Mouse (Mus musculus) midbrain, embryonic 15.5 days (tissue): Measurements from ENCODE around the gene Zbtb9. TPM values are rescaled to one million over a fixed set of nuclear protein-coding genes. Genes with fewer than 3 reads are reported as not detected.
A peak's percentile ranks its signal among the peaks of the same experiment; 100 is the strongest.

Source experiments
- ATAC-seq: fragments of 200-750 bp; cut with Nextera tagmentation; replicated peaks from 2 replicates; pipeline ENCODE4 v1.8.0; 2017; ENCODE audit warnings: moderate TSS enrichment
- H3K27ac ChIP-seq: fragments of 300-500 bp; sonication (generic); 2 replicates; pipeline ENCODE4 v1.5.1; 2015; ENCODE audit warnings: mild to moderate bottlenecking, inconsistent platforms
- H3K27me3 ChIP-seq: fragments of 300-500 bp; sonication (generic); replicated peaks from 2 replicates; pipeline ENCODE4 v1.6.1; 2015; ENCODE audit warnings: inconsistent platforms
- H3K36me3 ChIP-seq: fragments of 300-500 bp; sonication (generic); replicated peaks from 2 replicates; pipeline ENCODE4 v1.6.1; 2015; ENCODE audit warnings: inconsistent platforms
- H3K4me1 ChIP-seq: fragments of 300-500 bp; sonication (generic); 2 replicates; pipeline ENCODE4 v1.6.1; 2015; ENCODE audit warnings: inconsistent platforms
- H3K4me2 ChIP-seq: fragments of 300-500 bp; sonication (generic); 2 replicates; pipeline ENCODE4 v1.6.1; 2015; ENCODE audit warnings: inconsistent platforms, mild to moderate bottlenecking, moderate library complexity
- H3K4me3 ChIP-seq: fragments of 300-500 bp; sonication (generic); 2 replicates; pipeline ENCODE4 v1.5.1; 2015; ENCODE audit warnings: mild to moderate bottlenecking, inconsistent platforms
- H3K9ac ChIP-seq: fragments of 300-500 bp; sonication (generic); 2 replicates; pipeline ENCODE4 v1.6.1; 2015; ENCODE audit warnings: mild to moderate bottlenecking, inconsistent platforms
- H3K9me3 ChIP-seq: fragments of 300-500 bp; sonication (generic); 2 replicates; pipeline ENCODE4 v1.6.1; 2016; ENCODE audit warnings: inconsistent platforms
- WGBS: fragments of 180-500 bp; shearing (Covaris S2); methylation state at CpG from one replicate; pipeline ENCODE4 v1.1.7; 2015; ENCODE audit warnings: mixed read lengths; 5-methylcytosine and 5-hydroxymethylcytosine counted together
- polyA plus RNA-seq: library from polyadenylated mRNA; unstranded; fragments of >200 nt; fragmentation: Nextera tagmentation; extraction: Ambion mirVana; gene quantifications from 2 replicates; pipeline ENCODE4 v1.2.1, GENCODE M21; 2015

Zbtb9 gene
- polyA plus RNA-seq, 1 experiment from 2014 or later = 16.9 TPM

DNA sequence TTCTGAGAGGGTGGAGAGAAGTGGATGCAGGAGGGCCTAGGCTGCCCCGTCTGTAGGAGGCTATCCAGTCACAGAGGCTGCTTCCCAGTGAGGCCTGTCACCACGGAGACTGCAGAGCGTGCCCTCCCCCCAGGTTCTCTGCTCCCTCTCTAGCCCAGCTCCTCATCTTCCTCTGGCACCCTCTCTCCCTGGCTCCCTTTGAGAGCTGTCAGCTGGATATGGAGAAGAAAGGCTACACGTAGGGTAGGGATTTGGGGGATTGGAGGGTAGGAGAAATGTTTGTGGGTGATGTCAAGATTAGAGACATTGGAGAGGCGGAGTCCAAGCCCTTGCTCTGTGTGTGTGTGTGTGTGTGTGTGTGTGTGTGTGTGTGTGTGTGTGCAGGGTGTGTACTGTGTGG, 23.1 kb upstream of the Zbtb9 start:
- 26% methylated on average over 5 of the region's 5 CpGs for WGBS
- peak overlapping the region; percentile 72 for H3K4me3 ChIP-seq
- no peaks in the 10 kb centered on the region for H3K27me3 ChIP-seq
- peaks cover 3% of the 10 kb centered on the region; the same call in 1 of the 2 replicates for H3K36me3 ChIP-seq
- peak overlapping the region; percentile 92 for H3K27ac ChIP-seq
- peaks cover 84% of the 10 kb centered on the region for H3K4me1 ChIP-seq
- H3K9me3 ChIP-seq = no peaks in the 10 kb centered on the region
- peak overlapping the region; percentile 83 for H3K4me2 ChIP-seq
- ATAC-seq = no peak
- peak overlapping the region; percentile 82 for H3K9ac ChIP-seq

DNA sequence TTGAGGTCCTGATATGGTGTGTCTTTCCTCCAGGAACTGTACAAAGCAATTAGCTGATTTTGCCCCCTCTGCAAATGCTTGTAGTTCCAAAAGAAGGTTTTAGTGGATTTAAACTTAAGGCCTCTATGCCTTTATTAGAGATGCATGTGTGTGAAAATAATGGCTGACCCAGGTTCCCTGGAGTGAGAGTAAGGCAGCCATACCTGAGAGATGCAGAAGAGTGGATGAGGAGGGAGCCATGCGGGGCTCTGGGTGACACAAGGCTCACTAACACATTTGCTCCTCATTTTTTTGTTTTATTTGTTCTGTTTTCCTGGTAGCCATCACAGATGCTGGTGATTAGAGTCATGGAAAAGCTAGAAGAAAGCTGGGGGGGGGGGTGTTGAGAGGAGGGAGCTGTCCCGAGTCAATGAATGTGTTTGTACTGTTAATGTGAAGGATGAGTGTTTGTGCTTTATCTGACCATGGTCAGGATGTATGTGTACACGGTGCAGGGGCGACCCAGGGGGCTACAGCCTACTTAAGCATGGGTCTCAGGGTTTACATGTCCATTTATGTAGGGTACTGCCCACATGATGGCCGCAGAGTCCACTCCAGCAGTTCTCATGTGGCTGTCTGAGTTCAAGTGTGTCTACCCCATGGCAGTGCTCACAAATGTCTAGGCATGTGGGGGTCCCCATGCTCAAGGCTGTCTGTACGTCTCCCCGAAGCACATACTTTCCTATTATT, 22.2 kb upstream of the Zbtb9 start:
- Histone ChIP-seq H3K27ac (peak overlapping the region; percentile 92), H3K4me2 (peak overlapping the region; percentile 83), H3K4me1 (peaks cover 77% of the 10 kb centered on the region), H3K27me3 (no peaks in the 10 kb centered on the region), H3K36me3 (peaks cover 11% of the 10 kb centered on the region; the same call in 1 of the 2 replicates), H3K9ac (peak overlapping the region; percentile 82), H3K9me3 (no peaks in the 10 kb centered on the region), H3K4me3 (peak overlapping the region; percentile 72)
- no peak for ATAC-seq
- 28% methylated on average over 7 of the region's 7 CpGs for WGBS

DNA sequence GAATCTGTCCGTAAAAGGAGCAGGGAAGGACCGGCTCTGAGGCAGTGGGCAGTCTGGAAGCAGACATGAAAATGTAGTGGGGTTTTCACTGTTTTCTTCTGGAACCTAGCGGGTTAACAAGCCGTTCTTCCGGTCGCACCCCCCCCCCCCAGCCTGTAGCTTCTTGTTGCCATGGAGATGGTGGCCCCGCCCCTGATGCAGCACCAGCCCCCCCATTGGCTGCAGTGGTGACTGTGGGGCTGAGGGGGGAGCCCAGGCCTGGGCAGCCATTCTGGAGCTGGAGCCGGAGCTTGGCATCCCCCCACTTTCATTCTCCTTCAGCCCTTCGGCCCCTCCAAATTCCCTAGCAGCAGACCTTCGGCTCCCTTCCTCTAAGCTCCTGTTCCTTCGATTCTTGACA, 21.6 kb upstream of the Zbtb9 start:
- H3K4me2 ChIP-seq = peak overlapping the region; percentile 83
- WGBS = 2% methylated on average over 11 of the region's 11 CpGs
- no peaks in the 10 kb centered on the region for H3K9me3 ChIP-seq
- H3K36me3 ChIP-seq = peaks cover 12% of the 10 kb centered on the region; the same call in 1 of the 2 replicates
- peak overlapping the region; percentile 92 for H3K27ac ChIP-seq
- peak overlapping the region; percentile 72 for H3K4me3 ChIP-seq
- peak; percentile 65 for ATAC-seq
- peak overlapping the region; percentile 82 for H3K9ac ChIP-seq
- no peaks in the 10 kb centered on the region for H3K27me3 ChIP-seq
- H3K4me1 ChIP-seq = peaks cover 70% of the 10 kb centered on the region

- Histone ChIP-seq H3K9ac (peak overlapping the region; percentile 82), H3K27ac (peak overlapping the region; percentile 92), H3K27me3 (no peaks in the 10 kb centered on the region), H3K9me3 (no peaks in the 10 kb centered on the region), H3K36me3 (peaks cover 19% of the 10 kb centered on the region), H3K4me2 (peak overlapping the region; percentile 83), H3K4me3 (peak overlapping the region; percentile 72), H3K4me1 (peaks cover 62% of the 10 kb centered on the region)
- 3% methylated on average over 23 of the region's 23 CpGs for WGBS
- ATAC-seq = no peak
Observed at GRCm38 (mm10) chr17:26951952-26952877, 20.8 kb upstream of the Zbtb9 start.

DNA sequence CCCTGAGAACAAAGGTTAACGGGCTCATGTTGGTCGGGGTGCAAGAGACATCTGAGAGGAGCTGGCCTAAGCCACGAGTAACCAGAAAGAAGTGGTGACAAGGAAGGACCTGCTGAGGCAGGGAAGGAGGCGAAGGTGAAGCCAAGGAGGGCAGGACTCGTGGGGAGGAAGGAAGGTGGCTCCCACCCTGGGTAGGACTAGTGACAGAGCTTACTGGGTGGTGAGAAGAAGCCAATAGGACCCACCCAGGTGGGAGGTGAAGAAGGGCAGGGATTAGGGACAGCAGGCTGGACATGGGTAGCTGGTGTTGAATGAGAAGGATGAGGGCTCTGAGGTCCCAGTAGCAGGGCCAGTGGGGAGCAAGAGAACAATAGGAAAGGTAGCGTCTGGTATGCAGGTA, 19.8 kb upstream of the Zbtb9 start:
- 23% methylated on average over 6 of the region's 6 CpGs for WGBS
- Histone ChIP-seq H3K9ac (peak overlapping the region; percentile 82), H3K4me1 (peaks cover 54% of the 10 kb centered on the region), H3K4me3 (peak overlapping the region; percentile 72), H3K9me3 (no peaks in the 10 kb centered on the region), H3K27ac (0 out of 2 replicates have a peak overlapping the region, but pooled peaks have one; percentile 17), H3K27me3 (no peaks in the 10 kb centered on the region), H3K4me2 (peak overlapping the region; percentile 83), H3K36me3 (peaks cover 28% of the 10 kb centered on the region)
- ATAC-seq = no peak

- H3K36me3 ChIP-seq = peaks cover 33% of the 10 kb centered on the region
- peak overlapping the region; percentile 82 for H3K9ac ChIP-seq
- WGBS = 25% methylated on average over 11 of the region's 16 CpGs
- peak overlapping the region; percentile 72 for H3K4me3 ChIP-seq
- no peak for ATAC-seq
- no peaks in the 10 kb centered on the region for H3K9me3 ChIP-seq
- no peaks in the 10 kb centered on the region for H3K27me3 ChIP-seq
- peaks cover 52% of the 10 kb centered on the region for H3K4me1 ChIP-seq
- peak overlapping the region; percentile 31; the same call in 1 of the 2 replicates for H3K27ac ChIP-seq
- peak overlapping the region; percentile 83 for H3K4me2 ChIP-seq
Observed at GRCm38 (mm10) chr17:26953726-26954125, 19.2 kb upstream of the Zbtb9 start.

GRCm38 (mm10) chr17:26956309-26956708, 16.7 kb upstream of the Zbtb9 start:
- Histone ChIP-seq H3K4me3 (no peak overlapping the region), H3K9ac (no peak overlapping the region), H3K9me3 (no peaks in the 10 kb centered on the region), H3K36me3 (peaks cover 57% of the 10 kb centered on the region), H3K4me2 (no peak overlapping the region), H3K27ac (no peak overlapping the region), H3K27me3 (no peaks in the 10 kb centered on the region), H3K4me1 (peaks cover 28% of the 10 kb centered on the region)
- no peak for ATAC-seq
- 89% methylated on average over 5 of the region's 5 CpGs for WGBS

- Histone ChIP-seq H3K27ac (no peak overlapping the region), H3K9ac (no peak overlapping the region), H3K9me3 (no peaks in the 10 kb centered on the region), H3K36me3 (peaks cover 62% of the 10 kb centered on the region), H3K4me3 (no peak overlapping the region), H3K4me2 (no peak overlapping the region), H3K4me1 (peaks cover 22% of the 10 kb centered on the region), H3K27me3 (no peaks in the 10 kb centered on the region)
- 92% methylated on average over 18 of the region's 18 CpGs for WGBS
- ATAC-seq = no peak
Observed at GRCm38 (mm10) chr17:26956895-26957294, 16.1 kb upstream of the Zbtb9 start.

DNA sequence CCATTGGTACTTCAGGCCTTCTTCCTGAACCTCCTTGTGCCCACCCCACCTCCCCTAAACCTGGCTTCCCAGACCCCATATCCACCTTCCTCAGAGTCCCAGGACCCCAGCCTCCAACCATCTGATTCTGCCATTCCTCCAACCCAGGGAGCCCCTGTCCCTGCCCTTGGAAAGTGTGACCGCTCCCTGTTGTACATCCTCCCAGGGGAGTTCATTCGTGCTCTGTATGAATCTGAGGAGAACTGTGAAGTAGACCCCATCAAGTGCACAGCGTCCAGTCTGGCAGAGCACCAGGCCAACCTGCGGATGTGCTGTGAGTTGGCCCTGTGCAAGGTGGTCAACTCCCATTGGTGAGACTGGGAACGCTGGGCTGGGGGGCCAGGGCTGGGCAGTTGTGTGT, 15.1 kb upstream of the Zbtb9 start:
- H3K4me1 ChIP-seq = peaks cover 13% of the 10 kb centered on the region

DNA sequence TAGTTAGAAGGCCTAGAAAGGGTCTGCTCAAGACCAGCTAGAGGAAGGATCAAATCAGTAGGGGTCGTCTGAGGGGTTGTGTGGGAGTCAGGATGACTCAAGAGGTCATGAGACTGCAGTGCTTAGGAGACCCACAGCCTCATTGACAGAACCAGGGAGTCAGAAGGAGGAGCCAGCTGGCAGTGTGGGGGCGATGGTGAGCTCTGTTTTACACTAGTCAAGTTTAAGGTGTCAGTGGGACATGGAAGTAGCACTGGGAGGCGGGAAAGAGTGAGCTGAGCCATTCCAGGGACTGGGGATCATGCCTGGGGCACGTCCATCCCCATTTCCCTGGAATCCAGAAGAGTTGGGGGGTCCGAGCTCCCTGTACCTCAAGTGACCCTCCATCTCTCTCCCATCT, 14.1 kb upstream of the Zbtb9 start:
- no peak for ATAC-seq
- H3K4me3 ChIP-seq = no peak overlapping the region
- H3K4me2 ChIP-seq = no peak overlapping the region
- H3K9ac ChIP-seq = no peak overlapping the region
- H3K4me1 ChIP-seq = peaks cover 3% of the 10 kb centered on the region
- H3K36me3 ChIP-seq = peaks cover 78% of the 10 kb centered on the region
- H3K9me3 ChIP-seq = no peaks in the 10 kb centered on the region
- H3K27ac ChIP-seq = no peak overlapping the region
- H3K27me3 ChIP-seq = no peaks in the 10 kb centered on the region
- WGBS = 73% methylated on average over 5 of the region's 5 CpGs

More for the DNA sequence above, 15.1 kb upstream of the Zbtb9 start:
- peaks cover 72% of the 10 kb centered on the region for H3K36me3 ChIP-seq
- WGBS = 97% methylated on average over 5 of the region's 5 CpGs
- no peak overlapping the region for H3K4me3 ChIP-seq
- H3K27ac ChIP-seq = no peak overlapping the region
- no peak overlapping the region for H3K4me2 ChIP-seq
- no peaks in the 10 kb centered on the region for H3K27me3 ChIP-seq
- H3K9ac ChIP-seq = no peak overlapping the region
- no peak for ATAC-seq
- H3K9me3 ChIP-seq = no peaks in the 10 kb centered on the region

DNA sequence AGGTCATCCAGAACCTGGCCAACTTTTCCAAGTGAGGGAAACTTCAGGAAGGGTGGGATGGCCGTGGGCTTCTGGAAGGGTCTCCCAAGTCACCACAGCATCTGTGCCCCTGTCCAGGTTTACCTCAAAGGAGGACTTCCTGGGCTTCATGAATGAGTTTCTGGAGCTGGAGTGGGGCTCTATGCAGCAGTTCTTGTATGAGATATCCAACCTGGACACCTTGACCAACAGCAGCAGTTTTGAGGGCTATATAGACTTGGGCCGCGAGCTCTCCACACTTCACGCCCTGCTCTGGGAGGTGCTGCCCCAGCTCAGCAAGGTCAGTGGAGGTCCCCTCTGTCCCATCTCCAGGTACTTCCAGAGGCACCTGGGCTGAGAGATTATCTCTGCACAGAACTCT, 13.2 kb upstream of the Zbtb9 start:
- WGBS = 97% methylated on average over 4 of the region's 4 CpGs
- no peak for ATAC-seq

GRCm38 (mm10) chr17:26961572-26962240, 11.3 kb upstream of the Zbtb9 start:
- no peak overlapping the region for H3K4me2 ChIP-seq
- no peak overlapping the region for H3K4me3 ChIP-seq
- H3K27ac ChIP-seq = no peak overlapping the region
- H3K36me3 ChIP-seq = peaks cover 92% of the 10 kb centered on the region
- H3K4me1 ChIP-seq = no peaks in the 10 kb centered on the region
- no peak overlapping the region for H3K9ac ChIP-seq
- 90% methylated on average over 21 of the region's 21 CpGs for WGBS
- no peaks in the 10 kb centered on the region for H3K27me3 ChIP-seq
- no peaks in the 10 kb centered on the region for H3K9me3 ChIP-seq
- ATAC-seq = no peak

More for the DNA sequence above, 13.2 kb upstream of the Zbtb9 start:
- no peak overlapping the region for H3K9ac ChIP-seq
- peaks cover 86% of the 10 kb centered on the region for H3K36me3 ChIP-seq
- H3K27ac ChIP-seq = no peak overlapping the region
- H3K4me3 ChIP-seq = no peak overlapping the region
- H3K9me3 ChIP-seq = no peaks in the 10 kb centered on the region
- H3K4me2 ChIP-seq = no peak overlapping the region
- H3K27me3 ChIP-seq = no peaks in the 10 kb centered on the region
- H3K4me1 ChIP-seq = no peaks in the 10 kb centered on the region
